ENCODE assay signal across 8 mouse cellular contexts in genomic region chr12:117844075-117844408, GRCm38 (mm10). TPM values are rescaled to one million over a fixed set of nuclear protein-coding genes. Genes with fewer than 3 reads are reported as not detected.
DNase-seq lines count a peak whose midpoint lies in the region; ATAC-seq and TF ChIP-seq lines count a peak whose summit lies in the region.

No protein-coding gene starts in this region.

- DNase-seq in cerebellum, adult 2 months = no peak
- DNase-seq in cerebellum, adult 11-12 months = no peak
- no peak for DNase-seq in neural tube, embryonic 11.5 days (ENCODE audit: low spot score)
- DNase-seq in neural tube, embryonic 10.5 days (ENCODE audit: extremely low spot score, low spot score) = no peak
- no peak for DNase-seq in cerebellum, adult 9-10 months
- DNase-seq in left cerebral cortex, adult 11 months (ENCODE audit: low spot score) = no peak

- H3K4me3 ChIP-seq in cerebellum, adult 2 months (replicated peaks; ENCODE audit: insufficient read depth, low read depth, low read length) = peak overlapping the region; percentile 63
- H3K4me3 ChIP-seq in neural tube, embryonic 11.5 days (ENCODE audit: low read depth, low read length) = peak overlapping the region; percentile 65
- H3K4me3 ChIP-seq in limb, embryonic 13.5 days = peak overlapping the region; percentile 81
- H3K4me3 ChIP-seq in stomach, embryonic 14.5 days (ENCODE audit: low read depth, low read length) = peak overlapping the region; percentile 80

- H3K36me3 ChIP-seq in neural tube, embryonic 11.5 days (ENCODE audit: control insufficient read depth, insufficient read depth, low read length) = no peaks in the 10 kb centered on the region
- no peaks in the 10 kb centered on the region for H3K36me3 ChIP-seq in limb, embryonic 13.5 days
- no peaks in the 10 kb centered on the region for H3K36me3 ChIP-seq in stomach, embryonic 14.5 days (ENCODE audit: control insufficient read depth, insufficient read depth, low read length)

- no peaks in the 10 kb centered on the region for H3K9me3 ChIP-seq in neural tube, embryonic 11.5 days (ENCODE audit: control insufficient read depth, low read length)
- no peaks in the 10 kb centered on the region for H3K9me3 ChIP-seq in limb, embryonic 13.5 days
- H3K9me3 ChIP-seq in stomach, embryonic 14.5 days (ENCODE audit: control insufficient read depth, low read depth, low read length) = no peaks in the 10 kb centered on the region

- under 1% methylated on average over 15 of the region's 15 CpGs for WGBS in cerebellum, adult 2 months
- 1% methylated on average over 15 of the region's 15 CpGs for WGBS in neural tube, embryonic 11.5 days
- 0% methylated on average over 15 of the region's 15 CpGs for WGBS in limb, embryonic 13.5 days
- under 1% methylated on average over 15 of the region's 15 CpGs for WGBS in stomach, embryonic 14.5 days

- no peak for TF ChIP-seq CTCF in cerebellum, adult 2 months (IDR thresholded peaks at IDR 0.05; ENCODE audit: borderline replicate concordance, insufficient read depth, low read depth, low read length)

- no peak overlapping the region for H3K27ac ChIP-seq in cerebellum, adult 2 months (ENCODE audit: insufficient read depth, low read length)
- H3K27ac ChIP-seq in neural tube, embryonic 11.5 days (ENCODE audit: low read depth, low read length) = no peak overlapping the region
- H3K27ac ChIP-seq in limb, embryonic 13.5 days = peak overlapping the region; percentile 75; the same call in 1 of the 2 replicates
- peak overlapping the region; percentile 69 for H3K27ac ChIP-seq in stomach, embryonic 14.5 days (ENCODE audit: low read length)

- H3K4me1 ChIP-seq in cerebellum, adult 2 months (ENCODE audit: control insufficient read depth, insufficient read depth, low read length) = no peaks in the 10 kb centered on the region
- peaks cover 4% of the 10 kb centered on the region; the same call in 1 of the 2 replicates for H3K4me1 ChIP-seq in neural tube, embryonic 11.5 days (ENCODE audit: control insufficient read depth, insufficient read depth, low read length)
- H3K4me1 ChIP-seq in limb, embryonic 13.5 days = peaks cover 21% of the 10 kb centered on the region
- 0 out of 2 replicates have a peak, but pooled peaks cover 3% of the 10 kb centered on the region for H3K4me1 ChIP-seq in stomach, embryonic 14.5 days (ENCODE audit: control insufficient read depth, insufficient read depth, low read length)

- TF ChIP-seq POLR2A in cerebellum, adult 2 months (IDR thresholded peaks at IDR 0.05; ENCODE audit: borderline replicate concordance, insufficient read depth, low read length) = no peak

- peak overlapping the region; percentile 77 for H3K9ac ChIP-seq in neural tube, embryonic 11.5 days (ENCODE audit: low read length)
- H3K9ac ChIP-seq in limb, embryonic 13.5 days = peak overlapping the region; percentile 82
- peak overlapping the region; percentile 70 for H3K9ac ChIP-seq in stomach, embryonic 14.5 days (replicated peaks; ENCODE audit: low read depth, low read length)

- no peak for ATAC-seq in neural tube, embryonic 11.5 days (ENCODE audit: insufficient read depth, low FRiP score, low TSS enrichment)
- no peak for ATAC-seq in limb, embryonic 13.5 days (ENCODE audit: low FRiP score, low read depth)
- ATAC-seq in stomach, embryonic 14.5 days (ENCODE audit: insufficient number of reproducible peaks, insufficient read depth, low FRiP score, low read depth) = no peak; the same call in 1 of the 2 replicates

- no peaks in the 10 kb centered on the region; the same call in 1 of the 2 replicates for H3K27me3 ChIP-seq in cerebellum, adult 2 months (ENCODE audit: control insufficient read depth, insufficient read depth, low read length)
- no peaks in the 10 kb centered on the region for H3K27me3 ChIP-seq in neural tube, embryonic 11.5 days (ENCODE audit: control insufficient read depth, insufficient read depth, low read length)
- H3K27me3 ChIP-seq in limb, embryonic 13.5 days = no peaks in the 10 kb centered on the region
- no peaks in the 10 kb centered on the region for H3K27me3 ChIP-seq in stomach, embryonic 14.5 days (ENCODE audit: control insufficient read depth, insufficient read depth, low read length)

- peak overlapping the region; percentile 95 for H3K4me2 ChIP-seq in neural tube, embryonic 11.5 days (ENCODE audit: low read depth)
- peak overlapping the region; percentile 86 for H3K4me2 ChIP-seq in limb, embryonic 13.5 days (replicated peaks)
- peak overlapping the region; percentile 75 for H3K4me2 ChIP-seq in stomach, embryonic 14.5 days (replicated peaks; ENCODE audit: low read depth, low read length)

RNA-seq across cellular contexts. Expression of gene Cdca7l, which starts 40.0 kb away (rescaled TPM):
- polyA plus RNA-seq in cerebellum, adult 2 months (2012; rRNA removed) = 1.0 and 1.1 TPM in 2 replicates
- polyA plus RNA-seq in neural tube, embryonic 11.5 days (2014; fragmentation: Nextera tagmentation; extraction: Ambion mirVana) = 21.4 and 22.4 TPM in 2 replicates
- 32.4 and 32.7 TPM in 2 replicates for polyA plus RNA-seq in limb, embryonic 13.5 days (2015; fragmentation: Nextera tagmentation; extraction: Ambion mirVana)
- 49.0 and 51.1 TPM in 2 replicates for polyA plus RNA-seq in stomach, embryonic 14.5 days (2014; fragmentation: Nextera tagmentation; extraction: Ambion mirVana)

Comparison
In these comparisons a context has a peak if more than half of its experiments do, and no peak if none do; other contexts are left out.
1. H3K27ac ChIP-seq: peak in limb, embryonic 13.5 days (single experiment) and stomach, embryonic 14.5 days (single experiment); none in cerebellum, adult 2 months (single experiment) and neural tube, embryonic 11.5 days (single experiment).
2. RNA of gene Cdca7l, which starts 40.0 kb away (polyA plus RNA-seq): 49.0 to 51.1 TPM in stomach, embryonic 14.5 days, 32.4 to 32.7 TPM in limb, embryonic 13.5 days and 21.4 to 22.4 TPM in neural tube, embryonic 11.5 days; 1.0 to 1.1 TPM in cerebellum, adult 2 months; every median in the first group is over 10 times any median in the second.
3. Peak in every context shown above with its lines, with median percentiles within 50 percentile points of each other: H3K4me3 ChIP-seq, H3K4me2 ChIP-seq and H3K9ac ChIP-seq.